Mouse (Mus musculus) retina, postnatal 7 days (tissue): ENCODE measurements around the gene Gm49366.
"Not testable (repeated sequence)": the region's sequence is repeated elsewhere in the genome, so short reads cannot be mapped to it uniquely, and the experiment has no call there.

Source experiments
- DNase-seq: peaks from one replicate; pipeline ENCODE4 v3.0.0-alpha.2; 2012; ENCODE audit warnings: low read depth, low spot score

Gene Gm49366

GRCm38 (mm10) chr12:84083842-84084241 lies 45.1 kb downstream of the Gm49366 start:
- no peak for DNase-seq

DNA sequence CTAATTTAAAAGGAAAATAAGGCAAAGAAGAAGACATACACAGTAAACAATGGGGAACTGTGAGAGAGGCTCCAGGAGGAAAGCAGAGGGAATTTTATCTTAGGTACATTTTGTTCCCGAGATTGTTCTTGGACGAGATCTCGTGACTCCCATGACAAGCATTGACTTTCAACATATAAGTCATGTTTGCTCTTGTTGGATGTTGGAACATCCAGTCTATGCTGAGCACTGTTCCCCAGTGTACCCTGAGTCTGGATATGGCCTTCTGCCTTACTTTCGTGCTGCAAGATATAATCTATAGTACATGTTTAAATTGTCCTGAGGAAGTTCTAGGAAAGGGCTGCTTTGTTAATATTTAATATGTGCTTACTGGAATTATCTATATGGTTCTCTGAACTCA lies 45.8 kb downstream of the Gm49366 start:
- DNase-seq: no peak

DNA sequence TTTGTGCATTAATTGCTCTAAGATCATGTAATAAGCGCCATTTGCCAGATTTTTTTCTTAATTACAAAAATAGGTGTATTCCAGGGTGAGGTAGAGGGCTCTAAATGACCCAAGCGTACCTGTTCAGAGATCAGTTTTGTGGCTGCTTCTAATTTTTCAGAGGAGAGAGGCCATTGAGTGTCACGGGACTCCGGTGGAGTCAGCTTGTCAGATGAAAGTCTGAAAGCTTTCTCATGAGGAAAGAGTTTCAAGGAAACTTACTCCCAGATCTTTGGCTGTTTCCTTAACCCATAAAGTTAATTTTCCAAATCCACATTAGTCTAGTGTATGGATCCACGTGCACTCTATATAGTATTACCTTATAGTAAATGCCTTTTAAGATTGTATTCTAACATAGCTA lies 55.9 kb downstream of the Gm49366 start:
- DNase-seq: not testable (repeated sequence)

DNA sequence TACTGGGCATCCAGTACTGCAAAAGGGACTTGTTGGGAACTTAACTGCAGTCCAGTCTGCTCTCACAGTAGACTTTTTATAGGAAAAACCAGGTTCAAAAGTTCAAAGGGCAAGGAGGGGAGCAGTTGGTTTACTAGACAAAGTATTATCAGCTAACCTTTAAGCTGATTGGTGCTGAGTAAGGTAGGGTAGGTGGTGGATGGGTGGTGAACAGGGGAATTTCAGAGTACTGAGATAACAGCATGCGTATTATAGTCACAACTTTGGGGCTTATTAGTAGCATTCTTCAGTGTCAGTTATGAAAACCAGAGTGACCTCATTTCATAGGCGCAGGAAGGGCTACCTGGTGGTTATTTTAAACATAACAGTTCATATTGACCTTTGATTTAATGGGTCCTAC lies 60.9 kb downstream of the Gm49366 start:
- no peak for DNase-seq

DNA sequence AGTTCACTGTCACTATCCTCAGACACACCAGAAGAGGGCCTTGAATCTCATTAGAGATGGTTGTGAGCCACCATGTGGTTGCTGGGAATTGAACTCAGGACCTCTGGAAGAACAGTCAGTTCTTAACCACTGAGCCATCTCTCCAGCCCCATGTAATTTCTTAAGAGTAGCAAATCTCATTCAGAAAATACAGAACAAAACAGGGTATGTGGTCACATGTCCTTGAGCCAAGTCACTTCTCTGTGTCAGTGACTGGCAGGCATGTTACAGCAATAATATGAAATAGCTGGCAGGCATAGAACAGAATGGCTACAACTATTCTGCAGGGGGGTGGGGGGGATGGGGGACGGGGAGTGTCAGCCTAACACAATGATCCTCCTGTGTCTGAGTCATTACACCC lies 61.3 kb downstream of the Gm49366 start:
- DNase-seq: no peak

DNA sequence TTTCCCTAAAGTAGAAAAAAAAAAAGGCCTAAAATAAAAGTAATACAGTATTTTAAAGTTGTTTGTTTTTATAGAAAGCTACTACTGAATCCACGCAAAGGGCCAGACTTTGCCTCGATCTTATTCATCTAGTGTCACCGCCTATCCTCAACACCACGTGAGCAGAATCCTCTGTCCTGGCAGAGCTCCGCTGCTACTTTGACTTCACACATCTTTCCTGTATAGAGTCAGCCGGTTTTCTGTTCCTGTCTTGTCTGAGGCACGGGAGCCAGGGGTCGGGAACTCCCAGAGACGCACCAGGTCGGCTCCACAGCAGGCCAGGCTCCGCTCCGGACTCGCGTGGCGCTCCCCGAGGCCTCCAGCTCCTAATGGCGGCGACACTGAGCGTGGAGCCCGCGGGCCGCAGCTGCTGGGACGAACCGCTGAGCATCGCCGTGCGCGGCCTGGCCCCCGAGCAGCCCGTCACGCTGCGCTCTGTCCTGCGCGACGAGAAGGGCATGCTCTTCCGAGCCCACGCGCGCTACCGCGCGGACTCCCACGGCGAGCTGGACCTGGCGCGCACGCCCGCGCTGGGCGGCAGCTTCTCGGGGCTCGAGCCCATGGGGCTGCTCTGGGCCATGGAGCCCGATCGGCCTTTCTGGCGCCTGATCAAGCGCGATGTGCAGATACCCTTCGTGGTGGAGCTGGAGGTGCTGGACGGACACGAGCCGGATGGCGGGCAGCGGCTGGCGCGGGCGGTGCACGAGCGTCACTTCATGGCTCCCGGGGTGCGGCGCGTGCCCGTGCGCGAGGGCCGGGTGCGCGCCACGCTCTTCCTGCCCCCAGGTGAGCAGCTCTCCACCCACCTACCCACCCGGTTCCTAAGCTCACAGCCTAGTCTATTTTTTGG lies 62.1 kb downstream of the Gm49366 start, which contains the start of gene Acot6:
Acot6 (plus strand) TSS at position 51 of the 889 bp plus-strand sequence.
- not testable (repeated sequence) for DNase-seq

- DNase-seq: no peak
Observed at GRCm38 (mm10) chr12:84101493-84101845, 62.7 kb downstream of the Gm49366 start.

DNA sequence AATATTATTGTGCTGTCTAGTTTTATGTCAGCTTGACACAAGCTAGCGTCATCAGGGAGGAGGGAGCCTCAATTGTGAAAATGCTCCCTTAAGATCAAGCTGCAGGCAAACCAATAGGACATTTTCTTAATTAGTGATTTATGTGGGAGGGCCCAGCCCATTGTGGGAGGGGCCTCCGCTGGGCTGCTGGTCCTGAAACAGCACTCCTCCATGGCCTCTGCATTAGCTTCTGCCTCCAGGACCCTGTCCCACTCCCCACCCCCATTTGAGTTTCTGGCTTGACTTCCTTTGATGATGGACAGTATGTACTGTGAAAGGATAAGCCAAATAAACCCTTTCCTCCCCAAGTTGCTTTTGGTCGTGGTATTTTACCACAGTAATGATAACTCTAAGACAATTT lies 68.3 kb downstream of the Gm49366 start:
- no peak for DNase-seq

- no peak for DNase-seq
Observed at GRCm38 (mm10) chr12:84107692-84108091, 69.0 kb downstream of the Gm49366 start.
